Mouse (Mus musculus) ES-E14 (cell line): Measurements from ENCODE around the gene Polr2a. TPM values are rescaled to one million over a fixed set of nuclear protein-coding genes. Genes with fewer than 3 reads are reported as not detected.

ENCODE experiments used
- DNase-seq: peaks from one replicate; pipeline ENCODE4 v3.0.0-alpha.2; 2013; ENCODE audit warnings: low read depth, low spot score
- H3K27ac ChIP-seq: 2 replicates; pipeline ENCODE4 v1.5.1; 2012; ENCODE audit warnings: low read depth, mild to moderate bottlenecking, low read length, moderate library complexity, mixed read lengths; ENCODE audit not compliant: poor library complexity, insufficient read depth, severe bottlenecking
- H3K36me3 ChIP-seq: 2 replicates; pipeline ENCODE4 v1.6.1; 2012; ENCODE audit warnings: mild to moderate bottlenecking, low read length, moderate library complexity, mixed read lengths; ENCODE audit not compliant: control insufficient read depth, poor library complexity, insufficient read depth, severe bottlenecking
- H3K4me1 ChIP-seq, 2 experiments: fragments of 150-350 bp in 1 of 2; sonication (generic) in 1 of 2; 2 replicates each; pipeline ENCODE4 v1.6.1; 2012; ENCODE audit warnings: low read length in 2 of 2, mild to moderate bottlenecking in 1 of 2, mixed read lengths in 1 of 2; ENCODE audit not compliant: control insufficient read depth in 2 of 2, insufficient read depth in 2 of 2, poor library complexity in 1 of 2
- H3K4me3 ChIP-seq, 2 experiments: fragments of 150-350 bp in 1 of 2; sonication (generic) in 1 of 2; 2 replicates each; pipeline ENCODE4 v1.5.1; 2012; ENCODE audit warnings: low read length in 2 of 2, low read depth in 1 of 2, mild to moderate bottlenecking in 1 of 2, mixed read lengths in 1 of 2; ENCODE audit not compliant: insufficient read depth in 1 of 2, poor library complexity in 1 of 2, severe bottlenecking in 1 of 2
- H3K9ac ChIP-seq: 2 replicates; pipeline ENCODE4 v1.6.1; 2012; ENCODE audit warnings: low read depth, mild to moderate bottlenecking, low read length, mixed read lengths; ENCODE audit not compliant: poor library complexity, insufficient read depth, severe bottlenecking
- H3K9me3 ChIP-seq: fragments of 150-350 bp; sonication (generic); 2 replicates; pipeline ENCODE4 v1.6.1; 2012; ENCODE audit warnings: low read depth, mild to moderate bottlenecking, low read length; ENCODE audit not compliant: control insufficient read depth, insufficient read depth
- CHD2 ChIP-seq: IDR thresholded peaks from 2 replicates; pipeline ENCODE4 v1.6.1; 2014; ENCODE audit warnings: mild to moderate bottlenecking, low read depth, low read length, inconsistent platforms
- HCFC1 ChIP-seq: IDR thresholded peaks from 2 replicates; pipeline ENCODE4 v1.6.1; 2012; ENCODE audit warnings: low read length, inconsistent platforms, borderline replicate concordance; ENCODE audit not compliant: insufficient read depth
- MAFK ChIP-seq: IDR thresholded peaks from 2 replicates; pipeline ENCODE4 v1.6.1; 2014; ENCODE audit warnings: mild to moderate bottlenecking, low read depth, low read length, inconsistent platforms; ENCODE audit not compliant: insufficient read depth
- ZC3H11A ChIP-seq: IDR thresholded peaks from 2 replicates; pipeline ENCODE4 v1.6.1; 2012; ENCODE audit warnings: low read depth, mild to moderate bottlenecking, inconsistent platforms, low read length, borderline replicate concordance
- ZNF384 ChIP-seq: IDR thresholded peaks from 2 replicates; pipeline ENCODE4 v1.6.1; 2012; ENCODE audit warnings: low read depth, low read length, inconsistent platforms
- in situ Hi-C, 2 experiments: fragments of 600-800 bp; cut with MboI; formaldehyde crosslinking; loops; one replicate each; pipeline ENCODE4 v1.15.1; 2025; ENCODE audit warnings: low sequenced_read_pairs in 2 of 2, inconsistent platforms in 1 of 2; ENCODE audit not compliant: unreplicated experiment in 2 of 2
- total RNA-seq: library from RNA; depleted of rRNA; stranded (reverse); fragments of 300-350 nt; gene quantifications from 2 replicates; pipeline ENCODE4 v1.2.3, GENCODE M21; 2012

Polr2a gene
- total RNA-seq, 1 experiment: 74.2 TPM

DNA sequence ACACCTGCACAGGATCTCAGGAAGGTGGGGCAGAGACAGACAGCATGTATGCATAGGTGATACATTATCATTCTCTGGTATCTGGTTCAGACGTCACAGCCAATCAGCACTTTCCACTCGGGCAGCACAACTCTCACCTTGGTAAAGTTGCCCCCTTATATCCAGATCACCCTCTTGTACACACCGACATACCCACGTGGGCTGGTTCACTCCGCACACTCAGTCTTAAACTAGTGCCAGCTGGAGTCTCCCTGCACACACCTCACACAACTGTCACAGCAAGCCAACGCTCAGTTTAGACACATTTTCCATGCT is 63.4 kb downstream of the Polr2a start:
- Histone ChIP-seq H3K9me3 (no peaks in the 10 kb centered on the region), H3K4me1 (peaks cover 9 to 34% of the 10 kb centered on the region in 2 experiments), H3K27ac (no peak overlapping the region), H3K36me3 (peaks cover 8% of the 10 kb centered on the region; the same call in 1 of the 2 replicates), H3K9ac (peak overlapping the region; percentile 78; the same call in 1 of the 2 replicates), H3K4me3 (peak overlapping the region; percentile 55 to 66; a peak in 2 of 4 replicates)
- in situ Hi-C loops: no loop called here
- no peak for DNase-seq
- no peak for TF ChIP-seq ZC3H11A
- no peak for TF ChIP-seq MAFK
- no peak for TF ChIP-seq CHD2
- no peak for TF ChIP-seq ZNF384
- no peak for TF ChIP-seq HCFC1

DNA sequence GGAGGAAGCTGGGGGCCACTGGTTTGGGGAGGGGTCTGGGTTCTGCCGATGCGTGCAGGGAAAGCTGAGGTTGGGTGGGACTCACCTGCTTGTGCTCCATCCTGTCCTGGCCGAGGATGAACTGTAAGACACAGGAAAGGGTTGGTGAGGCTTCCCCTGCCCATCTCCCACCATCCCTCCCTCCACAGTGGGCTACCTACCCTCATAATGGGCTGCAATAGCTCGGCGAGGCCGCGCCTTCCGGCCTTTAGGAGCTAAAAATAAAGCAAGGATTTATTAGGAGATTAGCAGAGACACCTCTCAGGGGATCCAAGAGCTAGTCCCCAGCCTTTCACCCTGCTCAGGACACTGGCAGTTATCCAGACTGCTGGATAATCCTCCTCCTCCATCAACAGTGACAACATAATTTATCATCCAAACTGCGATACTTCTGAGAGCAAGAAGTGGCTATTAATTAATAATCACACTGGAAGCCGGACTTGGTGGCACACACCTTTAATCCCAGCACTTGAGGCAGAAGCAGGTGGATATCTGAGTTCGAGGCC is 64.9 kb downstream of the Polr2a start:
- H3K9me3 ChIP-seq: no peaks in the 10 kb centered on the region
- no peak overlapping the region for H3K9ac ChIP-seq
- H3K4me3 ChIP-seq: no peak overlapping the region
- peaks cover 12 to 35% of the 10 kb centered on the region in 2 experiments for H3K4me1 ChIP-seq
- H3K27ac ChIP-seq: no peak overlapping the region
- no peak for DNase-seq
- in situ Hi-C loops: no loop called here
- peaks cover 8% of the 10 kb centered on the region; the same call in 1 of the 2 replicates for H3K36me3 ChIP-seq
- no peak for TF ChIP-seq MAFK
- TF ChIP-seq ZC3H11A: no peak
- no peak for TF ChIP-seq CHD2
- no peak for TF ChIP-seq ZNF384
- TF ChIP-seq HCFC1: no peak

DNA sequence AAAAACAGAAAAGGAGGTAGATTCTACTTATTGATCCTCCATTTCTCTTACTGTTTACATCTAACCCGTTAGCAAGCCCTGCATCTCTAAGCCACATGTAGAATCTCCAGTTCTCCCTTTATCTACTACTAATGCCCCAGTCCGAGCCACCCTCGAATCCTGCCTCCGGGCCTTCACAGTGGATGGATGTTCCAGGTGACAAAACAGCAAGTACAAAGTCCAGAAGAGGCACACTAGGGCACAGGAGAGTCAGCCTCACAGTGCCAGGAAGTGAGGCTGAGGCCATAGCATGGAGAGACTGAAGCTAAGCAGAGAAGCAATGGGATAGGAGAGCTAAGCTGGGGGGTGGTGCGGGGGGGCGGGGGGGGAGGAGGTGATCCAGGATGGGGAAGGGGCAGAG is 65.6 kb downstream of the Polr2a start:
- in situ Hi-C loops: no loop called here
- Histone ChIP-seq H3K9me3 (no peaks in the 10 kb centered on the region), H3K27ac (no peak overlapping the region)

DNA sequence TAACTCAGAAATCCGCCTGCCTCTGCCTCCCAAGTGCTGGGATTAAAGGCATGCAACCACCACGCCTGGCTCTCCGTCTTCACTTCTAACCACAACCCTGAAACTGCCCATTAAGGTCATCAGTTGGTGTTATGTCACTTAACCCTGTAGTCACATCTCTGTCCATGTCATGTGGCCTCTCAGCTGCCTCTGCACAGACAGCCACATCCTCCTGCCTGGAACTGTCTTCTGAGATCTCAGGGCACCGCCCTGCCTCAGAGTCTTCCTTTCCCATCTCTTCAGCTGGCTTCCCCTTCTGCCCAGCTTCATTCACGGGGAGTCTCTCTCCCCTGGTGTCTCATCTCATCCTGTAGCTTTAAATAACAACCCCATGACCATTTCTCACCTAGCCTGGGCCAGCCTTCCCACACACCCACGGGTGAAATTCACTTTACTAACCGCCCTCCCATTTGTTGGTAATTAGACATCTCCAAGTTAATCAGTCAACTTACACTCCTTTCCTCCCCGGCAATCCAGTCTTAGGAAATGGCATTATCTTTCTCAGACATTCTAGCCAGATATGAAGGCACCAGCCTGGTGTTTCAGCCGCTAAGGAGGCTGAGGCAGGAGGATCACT is 66.1 kb downstream of the Polr2a start:
- H3K36me3 ChIP-seq: peaks cover 8% of the 10 kb centered on the region; the same call in 1 of the 2 replicates
- H3K9me3 ChIP-seq: no peaks in the 10 kb centered on the region
- TF ChIP-seq ZNF384 (no peak), CHD2 (no peak)
- H3K27ac ChIP-seq: peak overlapping the region; percentile 35; the same call in 1 of the 2 replicates
- peaks cover 9 to 32% of the 10 kb centered on the region in 2 experiments; a peak in 3 of 4 replicates for H3K4me1 ChIP-seq
- no peak for DNase-seq
- no peak overlapping the region for H3K9ac ChIP-seq
- in situ Hi-C loops: no loop called here
- no peak overlapping the region for H3K4me3 ChIP-seq

More for the DNA sequence above, 65.6 kb downstream of the Polr2a start:
- peaks cover 12 to 35% of the 10 kb centered on the region in 2 experiments for H3K4me1 ChIP-seq
- H3K36me3 ChIP-seq: peaks cover 8% of the 10 kb centered on the region; the same call in 1 of the 2 replicates
- no peak for DNase-seq
- H3K9ac ChIP-seq: no peak overlapping the region
- TF ChIP-seq ZC3H11A (no peak), HCFC1 (no peak), ZNF384 (no peak), MAFK (no peak), CHD2 (no peak)
- no peak overlapping the region for H3K4me3 ChIP-seq

DNA sequence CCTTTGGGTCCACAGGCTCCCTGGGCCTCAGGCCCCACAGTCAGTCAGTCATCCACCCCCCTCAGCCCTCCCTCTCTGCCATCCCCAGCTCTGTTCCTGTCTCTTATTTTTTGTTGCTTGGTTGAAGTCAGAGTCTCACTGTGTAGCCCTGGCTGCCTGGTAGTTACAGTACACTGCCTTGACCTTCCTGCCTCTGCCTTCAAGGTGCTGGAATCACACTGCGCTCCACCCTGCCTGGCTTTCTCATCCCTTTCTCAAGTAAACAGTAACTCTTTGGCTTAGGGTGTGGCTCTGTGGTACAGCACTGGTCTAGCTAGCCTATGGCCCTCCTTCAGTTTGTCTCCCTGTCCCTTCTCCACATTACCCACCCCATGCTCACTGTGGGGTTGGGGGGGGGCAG is 68.5 kb downstream of the Polr2a start:
- H3K9me3 ChIP-seq: no peaks in the 10 kb centered on the region
- TF ChIP-seq CHD2 (no peak), MAFK (no peak), HCFC1 (no peak), ZNF384 (no peak), ZC3H11A (no peak)
- H3K9ac ChIP-seq: peak overlapping the region; percentile 41; the same call in 1 of the 2 replicates
- peaks cover 8% of the 10 kb centered on the region; the same call in 1 of the 2 replicates for H3K36me3 ChIP-seq
- no peak for DNase-seq
- 0 out of 4 replicates have a peak overlapping the region, but pooled peaks of 1 of the 2 experiments have one; percentile 6 for H3K4me3 ChIP-seq
- H3K27ac ChIP-seq: peak overlapping the region; percentile 38; the same call in 1 of the 2 replicates
- in situ Hi-C loops: no loop called here
- H3K4me1 ChIP-seq: peaks cover 9 to 38% of the 10 kb centered on the region in 2 experiments; a peak in 3 of 4 replicates
